Mouse (Mus musculus) heart, postnatal 14 days (tissue): ENCODE results near the gene Gtf2i. TPM values are rescaled to one million over a fixed set of nuclear protein-coding genes. Genes with fewer than 3 reads are reported as not detected.

Experiments
- DNase-seq, 2 experiments: peaks; one replicate each; pipeline ENCODE4 v3.0.0; 2021 to 2022
- intact Hi-C: fragments of 180-260 bp; cut with DNase I; formaldehyde crosslinking; loops from one replicate; pipeline ENCODE4 v1.15.1; 2025
- microRNA-seq, 2 experiments: library from miRNA; unstranded; fragments of <30 nt; microRNA quantifications; one replicate each; pipeline ENCODE4 v1.2.0; 2021 to 2022
- total RNA-seq, 2 experiments: library from RNA; stranded (reverse); gene quantifications; 2 replicates each; pipeline ENCODE4 v1.2.3; 2021

Gene Gtf2i
- total RNA-seq, 2 experiments from 2014 or later = 188 to 204 TPM

GRCm38 (mm10) chr5:134228249-134228638 lies 86.3 kb downstream of the Gtf2i start:
- no peak for DNase-seq
- intact Hi-C loops = no loop called here

GRCm38 (mm10) chr5:134227574-134228248 lies 86.8 kb downstream of the Gtf2i start:
- intact Hi-C loops = no loop called here
- peak in 1 of 2 experiments; percentile 45 for DNase-seq

DNA sequence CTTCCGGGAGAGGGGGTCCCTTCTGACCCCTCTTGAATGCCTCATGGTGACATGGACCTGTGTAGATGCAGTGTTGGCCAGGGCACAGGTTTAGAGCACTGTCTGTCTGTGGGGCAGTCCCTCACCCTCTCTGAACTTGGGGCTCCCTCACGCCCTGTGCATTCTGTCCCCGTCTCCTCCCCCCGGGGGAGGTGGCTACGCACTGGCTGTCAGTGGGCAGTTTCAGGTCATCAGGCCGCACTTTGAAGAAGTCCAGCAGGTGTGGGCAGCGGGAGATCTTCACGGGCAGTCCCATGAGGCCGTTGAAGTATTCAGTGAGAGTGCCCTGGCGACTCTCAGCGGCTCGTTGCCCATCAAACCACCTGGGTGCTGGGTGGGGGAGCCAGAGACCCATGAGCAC lies 87.6 kb downstream of the Gtf2i start:
- DNase-seq = no peak
- intact Hi-C loops = no loop called here

- intact Hi-C loops = no loop called here
These were observed 89.3 kb downstream of the Gtf2i start for GRCm38 (mm10) chr5:134225110-134225901.

GRCm38 (mm10) chr5:134221708-134222150 lies 92.8 kb downstream of the Gtf2i start:
- no peak for DNase-seq
- intact Hi-C loops = no loop called here

More at GRCm38 (mm10) chr5:134225110-134225901, 89.3 kb downstream of the Gtf2i start:
- DNase-seq = no peak

- DNase-seq = no peak
- intact Hi-C loops = no loop called here
These were observed 93.3 kb downstream of the Gtf2i start for GRCm38 (mm10) chr5:134221278-134221677.

- DNase-seq = no peak
- intact Hi-C loops = no loop called here
These were observed 96.7 kb downstream of the Gtf2i start for GRCm38 (mm10) chr5:134217900-134218299.

- intact Hi-C loops = no loop called here
These were observed 100.3 kb downstream of the Gtf2i start for GRCm38 (mm10) chr5:134214021-134214806.

DNA sequence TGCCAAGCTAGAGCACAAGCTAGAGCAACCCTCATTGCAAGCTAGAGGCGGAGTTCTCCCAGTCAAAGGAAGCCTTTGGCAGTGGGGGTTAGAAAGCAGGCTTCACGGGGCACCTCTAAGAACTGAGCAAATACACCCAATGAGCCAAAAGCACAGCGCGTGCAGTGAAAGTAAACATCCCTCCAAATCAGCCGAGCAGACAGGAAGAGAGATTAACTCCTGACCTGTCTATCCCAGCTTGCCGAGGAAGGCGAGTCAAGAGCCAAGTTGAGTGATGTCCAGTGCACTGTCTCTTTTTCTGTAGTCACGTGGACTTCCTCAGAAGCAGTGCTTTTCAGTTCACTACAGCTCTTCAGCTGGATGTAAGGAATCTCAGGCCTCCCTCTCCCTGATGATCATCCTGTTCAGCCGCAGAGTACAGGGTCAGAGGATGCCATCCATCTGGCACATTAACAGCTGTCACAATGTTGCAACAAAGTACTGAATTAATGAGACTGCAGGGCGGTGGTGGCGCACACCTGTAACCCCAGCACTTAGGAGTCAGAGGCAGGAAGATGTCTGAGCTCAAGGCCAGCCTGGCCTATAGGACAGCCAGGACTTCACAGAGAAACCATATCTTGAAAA lies 104.5 kb downstream of the Gtf2i start:
- intact Hi-C loops = no loop called here
- DNase-seq = no peak

More at GRCm38 (mm10) chr5:134214021-134214806, 100.3 kb downstream of the Gtf2i start:
- no peak for DNase-seq

GRCm38 (mm10) chr5:134206721-134207120 lies 107.8 kb downstream of the Gtf2i start:
- DNase-seq = no peak
- intact Hi-C loops = no loop called here

DNA sequence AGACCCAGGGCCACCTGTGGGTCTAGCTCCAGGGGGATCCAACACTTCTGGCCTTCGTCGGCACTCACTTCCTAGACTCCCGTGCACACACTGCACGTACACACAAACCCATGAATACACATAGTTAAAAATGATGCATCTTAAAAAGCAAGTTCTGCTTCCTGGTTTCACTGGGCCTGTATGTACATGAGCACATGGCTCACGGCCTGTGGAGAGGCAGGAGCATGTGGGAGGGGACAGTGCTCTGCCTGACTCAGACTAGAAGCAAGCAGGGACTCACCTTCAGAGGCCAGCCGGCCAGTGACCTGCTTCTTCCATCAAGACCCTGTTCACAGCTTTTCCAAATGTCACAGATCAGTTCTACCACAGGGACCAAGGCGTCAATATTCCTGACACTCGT lies 120.9 kb downstream of the Gtf2i start:
- intact Hi-C loops = loop anchor here (5.0 kb wide), 1 partner anchor 54 kb away; no protein-coding TSS in a partner anchor
- no peak for DNase-seq

GRCm38 (mm10) chr5:134188571-134188970 lies 126.0 kb downstream of the Gtf2i start:
- no peak for DNase-seq
- intact Hi-C loops = loop anchor here (5.0 kb wide), 1 partner anchor 49 kb away; no protein-coding TSS in a partner anchor

Small RNAs within 50 kb of the gene (microRNA-seq; reads per million reads assigned to microRNA genes)
- 0 reads per million in 2 experiments for gene Mir3965

Other genes with a start within 250 kb of the Gtf2i start
- gene Castor2, start 215.0 kb downstream of the Gtf2i start, total RNA-seq = 10 to 100 TPM; 21.8 to 22.3 TPM
- gene Rcc1l, start 138.0 kb downstream of the Gtf2i start, total RNA-seq = 10 to 100 TPM; 25.3 to 25.8 TPM
- gene Gtf2ird2, start 130.7 kb downstream of the Gtf2i start, total RNA-seq = 1 to 10 TPM; 6.6 to 8.6 TPM
- 1 to 10 TPM; 6.0 to 7.1 TPM for gene Ncf1, start 85.1 kb downstream of the Gtf2i start, total RNA-seq
- 10 to 100 TPM; 28.6 to 30.9 TPM for gene Gtf2ird1, start 142.0 kb upstream of the Gtf2i start, total RNA-seq
- 10 to 100 TPM; 10.2 to 10.3 TPM for gene Clip2, start 237.7 kb upstream of the Gtf2i start, total RNA-seq
- gene Syna, start 245.4 kb upstream of the Gtf2i start, total RNA-seq = not detected